Comparison of ENCODE assay signal across 9 mouse cellular contexts in genomic region chr10:60696975-60697374, GRCm38 (mm10). TPM values are rescaled to one million over a fixed set of nuclear protein-coding genes. Genes with fewer than 3 reads are reported as not detected.
DNase-seq lines count a peak whose midpoint lies in the region; ATAC-seq and TF ChIP-seq lines count a peak whose summit lies in the region.
"Had no signal": no experiment of that assay in that cellular context is flagged by ENCODE, and none has a peak within 500 bp of the region (broad histone marks: within the 10 kb centered on the region; RNA-seq: fewer than 3 reads in every experiment).

No protein-coding gene starts in this region.

- DNase-seq in hindbrain, embryonic 11.5 days (ENCODE audit: low spot score) = peak; percentile 80
- peak; percentile 58 for DNase-seq in brain, embryonic 14.5 days (ENCODE audit: low read depth)
- peak; percentile 69 for DNase-seq in forebrain, embryonic 10.5 days (ENCODE audit: extremely low spot score, low spot score)
- DNase-seq in left cerebral cortex, adult 18-20 months (ENCODE audit: low spot score in 2 of 2) = peak; percentile 60 to 73
- DNase-seq in midbrain, embryonic 14.5 days = peak; percentile 72
- peak; percentile 87 for DNase-seq in splenic B cell, adult 2 months (ENCODE audit: low read depth, low spot score)

- no peaks in the 10 kb centered on the region for H3K9me3 ChIP-seq in hindbrain, embryonic 11.5 days (ENCODE audit: control insufficient read depth, low read length)
- H3K9me3 ChIP-seq in hindbrain, embryonic 12.5 days (replicated peaks) = no peaks in the 10 kb centered on the region
- H3K9me3 ChIP-seq in forebrain, embryonic 10.5 days = no peaks in the 10 kb centered on the region
- H3K9me3 ChIP-seq in hindbrain, embryonic 15.5 days = no peaks in the 10 kb centered on the region
- no peaks in the 10 kb centered on the region for H3K9me3 ChIP-seq in midbrain, embryonic 14.5 days (ENCODE audit: control insufficient read depth, low read length)

- no peaks in the 10 kb centered on the region for H3K36me3 ChIP-seq in hindbrain, embryonic 11.5 days (ENCODE audit: control insufficient read depth, insufficient read depth, low read length)
- no peaks in the 10 kb centered on the region for H3K36me3 ChIP-seq in hindbrain, embryonic 12.5 days
- no peaks in the 10 kb centered on the region for H3K36me3 ChIP-seq in forebrain, embryonic 10.5 days (replicated peaks)
- no peaks in the 10 kb centered on the region for H3K36me3 ChIP-seq in hindbrain, embryonic 15.5 days
- no peaks in the 10 kb centered on the region for H3K36me3 ChIP-seq in midbrain, embryonic 14.5 days (ENCODE audit: control insufficient read depth, insufficient read depth, low read length)
- H3K36me3 ChIP-seq in splenic B cell, adult 2 months (ENCODE audit: control insufficient read depth, insufficient read depth, low read length, poor library complexity, severe bottlenecking) = no peaks in the 10 kb centered on the region

- no peak overlapping the region for H3K27ac ChIP-seq in hindbrain, embryonic 11.5 days (ENCODE audit: low read depth, low read length)
- H3K27ac ChIP-seq in hindbrain, embryonic 12.5 days = no peak overlapping the region
- H3K27ac ChIP-seq in forebrain, embryonic 10.5 days = no peak overlapping the region
- no peak overlapping the region for H3K27ac ChIP-seq in hindbrain, embryonic 15.5 days (replicated peaks)
- H3K27ac ChIP-seq in midbrain, embryonic 14.5 days (replicated peaks; ENCODE audit: low read depth, low read length) = no peak overlapping the region
- H3K27ac ChIP-seq: macrophage had no signal

- H3K4me1 ChIP-seq in hindbrain, embryonic 11.5 days (replicated peaks; ENCODE audit: control insufficient read depth, insufficient read depth, low read length) = no peaks in the 10 kb centered on the region
- no peaks in the 10 kb centered on the region for H3K4me1 ChIP-seq in hindbrain, embryonic 12.5 days
- H3K4me1 ChIP-seq in forebrain, embryonic 10.5 days = 0 out of 2 replicates have a peak, but pooled peaks cover 3% of the 10 kb centered on the region
- H3K4me1 ChIP-seq in hindbrain, embryonic 15.5 days (replicated peaks) = peaks cover 1% of the 10 kb centered on the region; the same call in 1 of the 2 replicates
- H3K4me1 ChIP-seq in midbrain, embryonic 14.5 days (ENCODE audit: control insufficient read depth, insufficient read depth, low read length) = no peaks in the 10 kb centered on the region

- no peak for TF ChIP-seq POLR2A in brain, embryonic 14.5 days (IDR thresholded peaks at IDR 0.05; ENCODE audit: borderline replicate concordance, extremely low read depth, insufficient read depth, insufficient read length, poor library complexity, severe bottlenecking)

- no peaks in the 10 kb centered on the region for H3K27me3 ChIP-seq in hindbrain, embryonic 11.5 days (ENCODE audit: control insufficient read depth, insufficient read depth, low read length)
- peaks cover 5% of the 10 kb centered on the region; the same call in 1 of the 2 replicates for H3K27me3 ChIP-seq in hindbrain, embryonic 12.5 days
- H3K27me3 ChIP-seq in forebrain, embryonic 10.5 days (ENCODE audit: poor library complexity, severe bottlenecking) = peaks cover 26% of the 10 kb centered on the region
- H3K27me3 ChIP-seq in hindbrain, embryonic 15.5 days = peaks cover 4% of the 10 kb centered on the region; the same call in 1 of the 2 replicates
- no peaks in the 10 kb centered on the region; the same call in 1 of the 2 replicates for H3K27me3 ChIP-seq in midbrain, embryonic 14.5 days (ENCODE audit: control insufficient read depth, insufficient read depth, low read length)
- no peaks in the 10 kb centered on the region for H3K27me3 ChIP-seq in splenic B cell, adult 2 months (ENCODE audit: control insufficient read depth, insufficient read depth, low read length, poor library complexity, severe bottlenecking)

- WGBS in hindbrain, embryonic 11.5 days = 13% methylated on average over 5 of the region's 5 CpGs
- 18% methylated on average over 5 of the region's 5 CpGs for WGBS in hindbrain, embryonic 12.5 days
- 17% methylated on average over 5 of the region's 5 CpGs for WGBS in forebrain, embryonic 10.5 days
- WGBS in hindbrain, embryonic 15.5 days = 16% methylated on average over 5 of the region's 5 CpGs
- 19% methylated on average over 5 of the region's 5 CpGs for WGBS in midbrain, embryonic 14.5 days

- 0 out of 2 replicates have a peak, but pooled peaks have one; percentile 19 for ATAC-seq in hindbrain, embryonic 11.5 days (ENCODE audit: low FRiP score)
- ATAC-seq in hindbrain, embryonic 12.5 days (ENCODE audit: low FRiP score) = no peak
- ATAC-seq in hindbrain, embryonic 15.5 days (ENCODE audit: low FRiP score, low read depth) = peak; percentile 19; the same call in 1 of the 2 replicates
- ATAC-seq in midbrain, embryonic 14.5 days (ENCODE audit: low FRiP score, low TSS enrichment) = no peak; the same call in 1 of the 2 replicates

- no peak overlapping the region for H3K4me2 ChIP-seq in hindbrain, embryonic 11.5 days (replicated peaks; ENCODE audit: low read depth, low read length)
- H3K4me2 ChIP-seq in hindbrain, embryonic 12.5 days (replicated peaks) = no peak overlapping the region
- no peak overlapping the region for H3K4me2 ChIP-seq in hindbrain, embryonic 15.5 days
- H3K4me2 ChIP-seq in midbrain, embryonic 14.5 days (ENCODE audit: low read length) = no peak overlapping the region

- H3K9ac ChIP-seq in hindbrain, embryonic 11.5 days (ENCODE audit: low read depth, low read length) = no peak overlapping the region
- H3K9ac ChIP-seq in hindbrain, embryonic 12.5 days = no peak overlapping the region
- no peak overlapping the region for H3K9ac ChIP-seq in hindbrain, embryonic 15.5 days
- H3K9ac ChIP-seq in midbrain, embryonic 14.5 days (replicated peaks; ENCODE audit: low read length) = no peak overlapping the region

- peak; percentile 93 for TF ChIP-seq CTCF in brain, embryonic 14.5 days (IDR thresholded peaks at IDR 0.05; ENCODE audit: borderline replicate concordance, extremely low read depth, insufficient read depth, insufficient read length)

- no peak overlapping the region for H3K4me3 ChIP-seq in hindbrain, embryonic 11.5 days (ENCODE audit: low read depth, low read length)
- H3K4me3 ChIP-seq in hindbrain, embryonic 12.5 days = no peak overlapping the region
- H3K4me3 ChIP-seq in forebrain, embryonic 10.5 days = no peak overlapping the region
- H3K4me3 ChIP-seq in hindbrain, embryonic 15.5 days = no peak overlapping the region
- no peak overlapping the region for H3K4me3 ChIP-seq in midbrain, embryonic 14.5 days (replicated peaks; ENCODE audit: low read depth, low read length)

RNA-seq across cellular contexts. Expression of gene Cdh23, which starts 0.7 kb away (rescaled TPM):
- 0.28 and 1.6 TPM in 2 replicates for polyA plus RNA-seq in hindbrain, embryonic 11.5 days (2014; fragmentation: Nextera tagmentation; extraction: Ambion mirVana)
- 0.19 and 0.44 TPM in 2 replicates for polyA plus RNA-seq in hindbrain, embryonic 12.5 days (2016; fragmentation: Nextera tagmentation; extraction: Ambion mirVana)
- polyA plus RNA-seq in brain, embryonic 14.5 days (2012; rRNA removed) = 4.3 and 9.0 TPM in 2 replicates
- polyA plus RNA-seq in forebrain, embryonic 10.5 days (2016; fragmentation: Nextera tagmentation; extraction: Ambion mirVana) = 0.27 and 0.32 TPM in 2 replicates
- 4.9 and 6.9 TPM in 2 replicates for polyA plus RNA-seq in hindbrain, embryonic 15.5 days (2015; fragmentation: Nextera tagmentation; extraction: Ambion mirVana)
- 1 to 10 TPM; 2.1 to 2.2 TPM for total RNA-seq in left cerebral cortex, adult 18-20 months (2021)
- 4.8 and 5.0 TPM in 2 replicates for polyA plus RNA-seq in midbrain, embryonic 14.5 days (2014; fragmentation: Nextera tagmentation; extraction: Ambion mirVana)

RNA-seq across cellular contexts. Expression of gene Slc29a3, which starts 55.6 kb away (rescaled TPM):
- 7.2 and 7.7 TPM in 2 replicates for polyA plus RNA-seq in hindbrain, embryonic 11.5 days (2014; fragmentation: Nextera tagmentation; extraction: Ambion mirVana)
- polyA plus RNA-seq in hindbrain, embryonic 12.5 days (2016; fragmentation: Nextera tagmentation; extraction: Ambion mirVana) = 11.5 TPM in 2 replicates
- polyA plus RNA-seq in brain, embryonic 14.5 days (2012; rRNA removed) = 8.8 and 11.1 TPM in 2 replicates
- polyA plus RNA-seq in forebrain, embryonic 10.5 days (2016; fragmentation: Nextera tagmentation; extraction: Ambion mirVana) = 6.3 and 7.1 TPM in 2 replicates
- polyA plus RNA-seq in hindbrain, embryonic 15.5 days (2015; fragmentation: Nextera tagmentation; extraction: Ambion mirVana) = 10.9 and 12.2 TPM in 2 replicates
- total RNA-seq in left cerebral cortex, adult 18-20 months (2021) = 10 to 100 TPM; 11.1 to 12.4 TPM
- 4.8 and 8.5 TPM in 2 replicates for polyA plus RNA-seq in midbrain, embryonic 14.5 days (2014; fragmentation: Nextera tagmentation; extraction: Ambion mirVana)

Comparison
In these comparisons a context has a peak if more than half of its experiments do, and no peak if none do; other contexts are left out.
1. ATAC-seq: peak in hindbrain, embryonic 11.5 days (single experiment) and hindbrain, embryonic 15.5 days (single experiment); none in hindbrain, embryonic 12.5 days (single experiment) and midbrain, embryonic 14.5 days (single experiment).
2. Peak in every context shown above with its lines, with median percentiles within 50 percentile points of each other: DNase-seq.